Mouse (Mus musculus): ENCODE measurements at regions not wholly inside any gene's neighbourhood (a gene's known extent, or its start where the extent isn't known, plus 50 kb on each side); places are given as distances from the start of the nearest gene placed in this dataset.

DNA sequence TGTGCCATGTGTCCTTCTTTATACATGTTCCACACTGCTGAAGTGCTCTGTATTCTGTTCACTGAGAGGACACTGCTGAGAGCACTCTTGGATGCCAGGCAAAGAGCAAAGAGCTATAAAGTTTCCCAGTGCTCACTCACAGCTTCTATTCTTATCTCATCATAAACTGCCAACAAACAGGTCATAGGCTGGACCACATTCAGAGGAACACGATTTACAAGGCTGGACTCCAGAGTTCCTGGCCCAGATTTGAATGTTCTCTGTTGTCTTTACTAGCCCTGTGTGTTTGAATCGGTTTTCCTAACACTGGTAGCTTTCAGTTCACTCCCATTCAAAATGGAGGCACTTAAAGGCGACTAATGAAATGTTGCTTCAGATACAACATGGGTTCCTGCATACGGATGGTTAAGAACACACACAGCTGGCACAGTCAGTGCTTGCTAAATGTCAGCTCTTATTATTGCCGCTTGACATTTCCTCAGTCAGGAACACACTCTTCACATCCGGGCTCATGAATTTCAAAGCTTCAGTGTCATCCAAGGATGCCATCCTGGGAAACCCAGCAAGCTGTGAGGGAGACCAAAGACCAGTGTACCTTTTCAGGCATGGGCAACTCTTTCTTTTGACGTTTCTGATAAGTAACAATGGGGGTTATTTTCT, 1203.8 kb downstream of the Gsdmc2 start:
- DNase-seq (ENCODE audit: low spot score in 2 of 2), result no peak

DNA sequence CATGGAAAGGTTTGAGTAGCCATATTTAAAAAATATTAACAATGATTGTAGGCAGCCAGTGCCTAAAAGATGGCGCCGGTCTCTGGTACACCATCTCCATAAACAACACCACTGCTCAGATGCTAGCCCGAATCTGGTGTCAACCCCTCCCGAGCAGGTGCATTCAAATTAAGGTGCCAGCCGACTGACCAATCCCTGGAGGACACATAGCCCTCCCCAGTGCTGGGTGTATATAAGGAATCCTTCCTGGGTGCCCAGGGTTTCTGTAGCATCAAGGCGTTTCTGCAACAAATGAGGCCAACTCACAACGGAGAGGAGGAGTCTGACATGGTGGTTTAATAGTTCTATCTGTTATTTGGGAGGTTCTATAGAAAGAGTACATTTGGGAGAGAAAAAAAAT, 1219.6 kb downstream of the Gsdmc2 start:
- DNase-seq (ENCODE audit: low spot score in 2 of 2), result no peak

DNA sequence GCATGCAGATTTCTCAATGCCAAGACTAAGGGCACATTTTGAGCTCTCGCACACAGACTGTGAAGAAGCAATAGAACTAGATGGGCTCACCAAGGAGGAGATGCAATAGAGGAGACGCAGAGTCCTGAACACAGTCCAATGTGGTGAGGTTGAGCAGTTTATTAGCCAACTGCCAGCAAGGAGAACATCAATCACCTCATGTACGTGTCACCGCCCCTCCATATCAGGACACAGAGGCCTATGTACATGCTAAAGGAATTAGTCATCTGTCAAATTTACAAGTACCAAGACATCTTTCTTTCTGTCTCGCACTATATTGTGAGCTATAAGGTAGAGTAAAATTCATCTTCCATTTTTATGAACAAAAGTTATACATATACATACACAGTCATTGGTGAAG, 1228.9 kb downstream of the Gsdmc2 start:
- no peak for DNase-seq (ENCODE audit: low spot score in 2 of 2)

DNA sequence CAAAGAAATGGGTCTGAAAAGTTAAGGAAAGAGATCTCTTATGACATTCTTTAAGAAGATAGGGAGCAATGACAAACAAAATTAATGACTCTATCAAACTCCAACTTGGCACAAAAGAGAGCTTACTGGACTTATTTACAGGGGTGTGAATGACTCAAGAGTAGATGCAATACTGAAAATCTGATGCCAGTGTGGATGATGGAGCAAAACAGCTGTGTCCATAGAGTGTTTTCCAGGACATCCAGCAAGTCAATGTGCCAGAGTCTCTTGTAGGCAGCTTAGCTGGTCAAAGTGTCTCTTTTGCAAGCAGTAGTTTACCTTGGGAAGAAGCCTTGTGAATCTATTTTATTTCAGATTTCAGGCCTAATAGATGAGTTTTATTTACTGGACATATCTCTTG, 1248.2 kb downstream of the Gsdmc2 start:
- no peak for DNase-seq (ENCODE audit: low spot score in 2 of 2)

GRCm38 (mm10) chr15:62588580-62588979, 1256.4 kb downstream of the Gsdmc2 start:
- no peak for DNase-seq (ENCODE audit: low spot score in 2 of 2)

- DNase-seq (ENCODE audit: low spot score in 2 of 2), result no peak
Measured at GRCm38 (mm10) chr15:62578788-62579187, 1266.2 kb downstream of the Gsdmc2 start.

- DNase-seq (ENCODE audit: low spot score in 2 of 2), result no peak
Measured at GRCm38 (mm10) chr15:62575791-62576190, 1269.2 kb downstream of the Gsdmc2 start.

- no peak for DNase-seq (ENCODE audit: low spot score in 2 of 2)
Measured at GRCm38 (mm10) chr15:62571803-62572202, 1273.2 kb downstream of the Gsdmc2 start.

- no peak for DNase-seq (ENCODE audit: low spot score in 2 of 2)
Measured at GRCm38 (mm10) chr15:62568788-62569713, 1275.9 kb downstream of the Gsdmc2 start.

- no peak for DNase-seq (ENCODE audit: low spot score in 2 of 2)
Measured at GRCm38 (mm10) chr15:62567431-62567830, 1277.5 kb downstream of the Gsdmc2 start.

- DNase-seq (ENCODE audit: low spot score in 2 of 2), result no peak
Measured at GRCm38 (mm10) chr15:62566106-62566511, 1278.9 kb downstream of the Gsdmc2 start.

- DNase-seq (ENCODE audit: low spot score in 2 of 2), result no peak
Measured at GRCm38 (mm10) chr15:62533233-62533632, 1311.7 kb downstream of the Gsdmc2 start.

- DNase-seq (ENCODE audit: low spot score in 2 of 2), result no peak
Measured at GRCm38 (mm10) chr15:62528975-62529374, 1316.0 kb downstream of the Gsdmc2 start.

DNA sequence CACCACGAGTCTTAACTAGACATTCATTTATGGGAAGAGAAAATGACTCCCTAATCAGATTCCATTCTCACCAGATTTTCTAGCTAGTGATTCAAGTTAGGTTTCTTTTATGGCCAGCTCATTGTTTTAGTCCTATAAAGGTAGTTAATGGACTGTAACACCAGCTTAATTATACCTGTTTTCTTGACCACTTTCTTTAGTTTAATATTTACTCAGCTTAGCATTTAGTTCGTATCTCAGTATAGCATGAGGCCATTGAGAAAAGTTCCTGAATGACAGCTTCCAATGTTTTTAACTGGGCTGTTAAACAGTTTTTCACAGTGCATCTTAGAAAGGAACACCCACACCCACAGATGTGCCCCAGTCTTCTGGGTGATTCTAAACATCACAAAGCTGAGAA, 1320.3 kb downstream of the Gsdmc2 start:
- no peak for DNase-seq (ENCODE audit: low spot score in 2 of 2)

- DNase-seq (ENCODE audit: low spot score in 2 of 2), result no peak
Measured at GRCm38 (mm10) chr15:62524135-62524534, 1320.8 kb downstream of the Gsdmc2 start.

GRCm38 (mm10) chr15:62513462-62513861, 1331.5 kb downstream of the Gsdmc2 start:
- no peak for DNase-seq (ENCODE audit: low spot score in 2 of 2)

GRCm38 (mm10) chr15:62511461-62511860, 1333.5 kb downstream of the Gsdmc2 start:
- no peak for DNase-seq (ENCODE audit: low spot score in 2 of 2)

DNA sequence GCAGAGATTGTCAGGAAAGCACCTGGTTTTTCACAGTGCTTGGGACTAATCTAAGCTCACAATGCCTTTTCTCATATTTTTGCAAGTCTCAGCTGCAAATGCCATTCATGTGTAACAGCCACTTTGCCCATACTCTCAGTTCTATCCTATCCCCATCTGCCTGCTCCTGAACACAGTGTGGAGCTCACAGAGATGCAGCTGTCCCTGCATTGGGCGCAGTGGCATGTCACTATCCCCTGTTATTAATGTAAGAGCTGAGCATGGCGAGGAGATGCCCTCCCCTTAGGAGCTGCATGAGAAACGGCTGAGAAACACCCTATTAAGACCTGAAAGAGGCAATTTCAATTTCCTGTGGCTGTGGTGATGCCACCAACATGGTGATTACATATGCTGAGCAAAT, 1341.1 kb downstream of the Gsdmc2 start:
- DNase-seq (ENCODE audit: low spot score in 2 of 2), result no peak

DNA sequence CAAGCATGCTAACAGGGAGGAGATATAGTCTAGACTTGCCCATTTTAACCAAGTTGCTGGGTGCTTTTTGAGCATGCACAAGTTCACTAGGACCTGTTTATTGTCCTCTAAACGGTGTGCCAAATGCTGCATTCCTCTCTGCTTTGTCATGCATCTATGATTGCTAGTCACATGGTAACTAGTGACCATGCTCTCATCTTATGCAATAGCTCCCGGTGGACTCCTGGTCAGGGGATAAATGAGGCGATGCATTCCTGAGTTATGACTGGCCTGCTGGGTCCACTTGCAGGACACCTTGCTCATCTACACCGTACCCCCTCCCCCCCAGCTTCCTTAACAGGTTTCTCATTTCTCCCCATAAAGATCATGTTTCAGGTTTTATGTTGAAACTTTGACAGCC, 1344.0 kb downstream of the Gsdmc2 start:
- DNase-seq (ENCODE audit: low spot score in 2 of 2), result no peak

- no peak for DNase-seq (ENCODE audit: low spot score in 2 of 2)
Measured at GRCm38 (mm10) chr15:62500522-62500921, 1344.5 kb downstream of the Gsdmc2 start.

DNA sequence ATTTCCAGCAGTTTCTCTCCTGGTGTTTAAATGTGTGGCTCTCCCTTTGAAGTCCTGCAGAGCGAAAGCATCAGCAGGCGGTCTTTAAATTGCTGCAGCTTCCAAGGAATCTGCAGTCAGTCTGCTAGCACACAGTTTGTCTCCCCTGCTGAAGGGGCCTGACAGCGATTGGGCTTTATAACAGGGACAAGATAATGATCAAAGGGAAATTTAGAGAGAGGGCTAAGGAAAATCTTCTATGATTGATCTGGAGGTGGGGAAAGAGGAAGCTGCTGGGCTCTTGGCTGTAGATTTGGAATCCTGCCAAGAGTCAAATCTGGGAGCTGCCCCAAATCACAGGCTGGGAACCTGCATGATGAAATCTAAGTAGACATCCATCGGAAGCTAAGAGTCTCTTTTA, 1348.8 kb downstream of the Gsdmc2 start:
- no peak for DNase-seq (ENCODE audit: low spot score in 2 of 2)

- no peak for DNase-seq (ENCODE audit: low spot score in 2 of 2)
Measured at GRCm38 (mm10) chr15:62492350-62492749, 1352.6 kb downstream of the Gsdmc2 start.

DNA sequence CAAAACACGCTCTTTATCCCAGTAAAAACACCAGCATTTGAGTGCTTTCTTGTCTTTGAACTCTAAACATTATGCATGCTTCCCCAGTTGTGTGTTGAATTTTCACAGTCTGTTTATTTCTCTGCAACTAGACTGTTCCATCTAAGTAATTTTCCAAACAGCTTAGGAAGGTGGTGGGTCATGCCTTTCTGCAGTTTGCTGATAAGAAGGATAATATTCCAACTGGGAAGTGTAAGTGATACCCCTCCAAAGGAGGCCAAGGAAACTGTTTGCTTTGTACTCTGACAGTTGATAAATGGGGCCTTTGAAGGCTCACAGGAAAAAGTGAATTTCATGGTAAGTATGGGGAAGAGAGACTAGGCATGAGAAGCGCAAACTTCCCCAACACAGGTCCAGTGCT, 1354.4 kb downstream of the Gsdmc2 start:
- no peak for DNase-seq (ENCODE audit: low spot score in 2 of 2)
